Mouse (Mus musculus) embryo, embryonic 10 days (tissue): Measurements from ENCODE around the gene Tceal6.
"Not testable (repeated sequence)": the region's sequence is repeated elsewhere in the genome, so short reads cannot be mapped to it uniquely, and the experiment has no call there.

Source experiments
- DNase-seq: peaks from one replicate; pipeline ENCODE4 v3.0.0-alpha.2; 2015; ENCODE audit warnings: low spot score

Gene Tceal6

DNA sequence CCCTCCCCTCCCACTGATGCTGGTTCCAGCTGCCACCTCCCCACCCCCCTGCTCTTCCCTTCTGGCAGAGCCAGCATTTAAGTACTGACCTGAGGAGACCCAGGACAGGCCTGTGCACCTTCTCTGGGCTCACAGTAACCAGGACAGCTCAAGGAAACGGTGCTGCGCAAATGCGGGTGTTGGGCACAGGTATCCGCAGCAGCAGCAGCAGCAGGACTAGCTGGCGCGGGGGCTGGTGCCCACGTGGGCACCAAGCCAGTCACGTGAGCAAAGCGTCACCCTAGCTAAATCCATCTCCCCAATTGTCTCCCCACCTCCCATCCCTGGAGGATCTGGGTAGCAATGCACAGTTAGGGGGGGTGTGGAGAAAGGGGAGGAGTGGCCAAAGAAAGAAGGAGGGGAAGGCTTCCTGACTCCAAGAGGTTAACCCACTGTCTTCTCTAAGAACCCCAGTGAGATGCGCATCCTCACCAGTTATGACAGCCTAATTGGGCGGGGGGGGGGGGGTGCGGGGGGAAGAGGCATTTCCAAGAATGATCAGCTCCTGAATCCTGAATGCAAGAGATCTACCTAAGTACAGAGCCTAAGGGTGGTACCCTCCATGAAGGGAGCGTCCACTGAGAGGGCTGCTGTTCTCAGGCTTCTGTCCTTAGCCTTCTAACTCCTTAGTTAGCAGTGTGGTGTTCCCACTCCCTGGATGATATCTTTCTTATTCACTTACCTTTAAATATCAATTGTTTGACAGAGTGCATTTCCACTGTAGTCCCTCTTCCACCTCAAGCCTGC lies at the start of gene Tceal6:
Gene Tceal6, minus strand, starts transcription at position 252 of the 786 bp plus-strand sequence.
- no peak for DNase-seq

DNA sequence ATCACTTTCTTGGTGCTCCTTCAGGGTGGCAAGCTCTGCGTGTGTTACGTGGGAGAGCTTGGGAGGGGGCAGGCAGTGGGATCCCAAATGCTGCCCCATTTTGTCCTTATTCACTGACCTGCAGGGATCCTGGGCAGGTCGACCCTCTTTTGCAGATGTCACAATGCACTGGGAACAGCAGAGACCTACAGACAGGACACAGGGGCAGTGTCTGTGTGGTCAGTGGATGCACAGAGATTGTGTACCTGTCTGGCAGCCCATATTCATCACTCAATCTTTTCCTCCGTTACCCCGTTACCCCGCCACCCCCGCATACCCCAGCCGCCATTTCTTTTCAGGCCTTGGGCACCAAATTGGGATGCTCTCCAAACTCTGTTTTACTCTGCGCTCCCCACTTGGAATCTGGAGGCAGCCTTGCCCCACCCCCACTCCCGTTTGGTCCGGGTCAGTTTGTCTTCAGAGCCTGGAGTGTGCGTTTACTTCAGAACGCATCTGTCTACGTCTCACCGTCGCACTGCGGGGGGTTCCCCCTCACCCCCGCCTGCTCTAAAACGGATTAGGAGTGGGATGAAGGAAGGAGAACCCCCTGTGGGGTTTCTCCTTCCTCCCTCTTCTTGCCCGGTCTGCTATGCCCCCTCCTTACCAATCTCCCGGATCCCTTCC lies 583 bp downstream of the Tceal6 start:
- not testable (repeated sequence) for DNase-seq

DNA sequence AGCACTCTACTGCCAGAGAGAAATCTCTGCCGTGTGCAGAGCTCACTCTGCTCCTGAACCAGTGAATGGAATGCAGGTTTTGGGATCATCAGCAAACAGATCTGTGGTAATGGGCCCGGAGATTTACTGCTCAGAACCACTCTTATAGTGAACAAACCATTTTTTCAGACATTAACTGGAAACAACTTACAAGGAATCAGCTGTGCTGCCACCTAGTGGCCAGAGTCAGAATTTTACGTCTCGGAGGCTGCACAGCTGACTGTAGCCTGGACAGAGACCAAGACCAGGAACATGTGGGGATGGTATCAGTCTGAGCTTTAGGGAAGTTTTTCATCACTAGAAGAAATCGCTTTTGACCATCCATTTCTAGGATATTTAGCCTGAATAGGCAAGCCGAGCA lies 20.6 kb downstream of the Tceal6 start:
- not testable (repeated sequence) for DNase-seq

DNA sequence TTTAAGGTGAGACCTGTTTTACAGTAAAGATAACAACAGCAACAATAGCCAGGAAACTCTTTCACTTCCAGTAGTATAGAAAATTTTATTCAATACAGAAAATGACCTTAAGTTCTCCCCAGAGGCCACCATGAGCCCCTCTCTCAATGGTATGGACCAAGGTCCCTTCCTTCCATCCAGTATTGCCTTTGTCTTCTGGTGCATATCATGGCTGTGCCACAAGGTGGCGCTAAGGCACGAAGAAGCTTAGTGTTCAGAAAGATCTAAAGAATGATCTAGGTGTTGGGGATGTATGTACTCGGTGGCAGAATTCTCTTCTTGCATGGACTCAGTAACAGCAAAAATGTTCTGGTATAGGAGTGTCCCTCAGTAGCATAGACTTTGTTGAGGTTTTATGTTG lies 21.8 kb downstream of the Tceal6 start:
- DNase-seq, result not testable (repeated sequence)

DNA sequence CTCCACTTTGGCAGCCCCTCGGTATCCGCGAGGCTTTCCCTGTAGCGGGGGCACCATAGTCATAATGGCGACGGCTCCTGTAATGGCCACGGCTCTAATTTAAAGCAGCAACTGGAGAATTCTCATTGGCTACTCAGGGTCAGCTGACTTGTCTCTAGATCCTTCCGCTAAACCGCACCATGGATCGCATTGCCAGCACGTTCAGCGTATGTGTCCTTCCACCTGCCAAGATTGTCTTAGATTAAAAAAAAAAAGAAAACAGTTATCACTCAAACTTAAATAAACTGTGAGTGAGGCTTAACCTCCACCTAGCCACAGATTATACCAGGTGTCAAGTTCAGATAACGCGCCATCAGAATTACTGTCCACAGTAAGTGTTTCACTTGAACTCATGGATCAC lies 33.0 kb downstream of the Tceal6 start, which contains the start of gene Gm15023:
Gene Gm15023, minus strand, starts transcription at position 101 of the 400 bp plus-strand sequence.
- DNase-seq, result not testable (repeated sequence)
